Mouse (Mus musculus): ENCODE measurements around the gene Smarcd1. TPM values are rescaled to one million over a fixed set of nuclear protein-coding genes. Genes with fewer than 3 reads are reported as not detected.

Smarcd1 gene
- 89.7 and 90.1 TPM in 2 replicates for total RNA-seq (2014; rRNA removed)
- 93.6 and 107 TPM in 2 replicates for polyA plus RNA-seq (2015; fragmentation: Nextera tagmentation; extraction: Ambion mirVana)

DNA sequence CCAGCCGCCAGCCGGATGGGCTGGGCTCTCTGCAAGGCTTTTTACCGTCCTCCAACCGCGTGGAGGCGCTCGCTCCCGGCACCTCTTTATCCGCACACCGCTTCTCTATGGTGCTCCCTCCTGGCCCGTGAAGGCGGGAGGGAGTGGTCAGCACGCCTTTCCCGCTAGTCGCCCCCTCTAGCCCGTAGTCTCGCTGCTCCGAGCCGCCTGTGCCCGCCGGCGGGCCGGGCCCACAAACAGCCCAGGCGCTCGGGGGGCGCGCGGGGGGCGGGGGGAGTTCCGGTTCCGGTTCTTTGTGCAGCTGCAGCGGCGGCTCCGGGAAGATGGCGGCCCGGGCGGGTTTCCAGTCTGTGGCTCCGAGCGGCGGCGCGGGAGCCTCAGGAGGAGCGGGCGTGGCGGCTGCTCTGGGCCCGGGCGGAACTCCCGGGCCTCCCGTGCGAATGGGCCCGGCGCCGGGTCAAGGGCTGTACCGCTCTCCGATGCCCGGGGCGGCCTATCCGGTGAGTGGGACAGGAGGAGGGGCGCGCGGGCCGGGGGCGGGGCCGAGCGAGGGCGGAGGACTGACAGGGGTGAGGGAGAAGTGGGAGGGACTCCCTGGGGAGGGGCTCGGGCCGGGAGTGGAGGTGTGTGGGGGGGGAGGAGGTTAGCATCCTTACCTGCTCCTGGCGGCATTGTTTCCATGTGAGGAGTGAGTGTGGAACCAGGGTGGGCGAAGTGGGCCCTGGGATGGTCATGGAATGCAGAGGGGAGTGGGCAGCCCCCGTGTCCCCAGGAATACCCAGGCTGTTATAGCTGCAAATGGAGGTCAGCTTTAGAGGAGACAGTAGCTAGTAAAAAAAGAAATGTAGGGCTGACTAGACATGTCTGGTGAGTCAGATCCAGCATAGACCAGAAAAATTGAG lies at the start of gene Smarcd1:
Gene Smarcd1, plus strand, starts transcription at position 131 of the 902 bp plus-strand sequence.
- peak; percentile 98 for DNase-seq
- Histone ChIP-seq H3K27ac (ENCODE audit: low read depth, low read length) (peak within 1 kb of the TSS; percentile 98), H3K36me3 (ENCODE audit: insufficient read depth) (peaks cover 46% of the 10 kb centered on the region), H3K4me3 (ENCODE audit: low read depth, low read length) (peak within 1 kb of the TSS; percentile 97), H3K9me3 (ENCODE audit: low read length) (no peaks in the 10 kb centered on the region), H3K4me1 (ENCODE audit: insufficient read depth) (peaks cover 20% of the 10 kb centered on the region), H3K9ac (peak within 1 kb of the TSS; percentile 97), H3K4me2 (ENCODE audit: low read depth) (peak within 1 kb of the TSS; percentile 83), H3K27me3 (ENCODE audit: insufficient read depth, low read length) (no peaks in the 10 kb centered on the region)
- ATAC-seq: peak; percentile 97
- peak; percentile 90 for TF ChIP-seq CTCF (IDR thresholded peaks at IDR 0.05; ENCODE audit: low read depth)
- under 1% methylated on average over 65 of the region's 71 CpGs for WGBS

DNA sequence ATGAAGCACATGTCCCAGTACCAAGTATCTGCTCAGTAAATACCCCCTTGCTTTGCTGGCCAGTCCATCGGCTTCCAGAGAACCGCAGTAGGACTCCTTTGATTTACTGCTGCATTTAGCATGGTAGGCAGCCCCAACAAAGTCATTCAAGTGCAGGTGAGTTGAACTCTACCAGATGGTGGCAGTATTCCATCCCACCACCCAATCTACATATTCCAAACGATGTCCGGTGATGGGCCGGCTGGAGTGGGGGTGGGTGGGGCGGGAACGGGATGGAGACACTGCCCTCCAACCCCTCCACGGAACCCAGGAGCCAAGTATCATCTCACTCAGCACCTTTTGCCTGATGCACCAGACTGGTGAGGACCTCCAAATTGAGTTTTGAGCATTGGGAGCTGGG lies 48.6 kb upstream of the Smarcd1 start:
- ATAC-seq: no peak
- TF ChIP-seq CTCF (IDR thresholded peaks at IDR 0.05; ENCODE audit: low read depth): peak; percentile 46
- 9% methylated on average over 8 of the region's 8 CpGs for WGBS

DNA sequence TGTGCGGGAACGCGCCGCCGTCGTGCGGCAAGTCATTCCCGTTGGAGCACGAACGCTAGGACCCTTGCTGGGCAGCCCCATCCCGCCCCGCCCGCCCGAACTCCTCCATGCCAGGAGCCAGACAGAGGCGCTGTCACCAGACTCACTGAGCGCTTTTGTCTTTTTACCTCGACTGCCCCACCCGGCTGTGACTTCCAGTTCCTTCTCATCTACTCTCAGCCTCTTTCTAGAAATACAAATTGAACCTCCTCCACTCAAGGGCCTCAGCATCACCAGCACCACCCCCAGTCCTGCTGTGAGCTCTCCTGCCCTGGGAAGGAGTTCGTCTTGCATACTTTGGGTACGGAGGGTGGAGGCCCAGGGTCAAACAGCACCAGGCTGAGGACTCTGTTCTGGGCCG lies 48.1 kb upstream of the Smarcd1 start:
- 7% methylated on average over 21 of the region's 21 CpGs for WGBS
- no peak for TF ChIP-seq CTCF (IDR thresholded peaks at IDR 0.05; ENCODE audit: low read depth)
- H3K27me3 ChIP-seq (ENCODE audit: insufficient read depth, low read length): 0 out of 2 replicates have a peak, but pooled peaks cover 9% of the 10 kb centered on the region
- peaks cover 3% of the 10 kb centered on the region; the same call in 1 of the 2 replicates for H3K4me1 ChIP-seq (ENCODE audit: insufficient read depth)
- H3K4me3 ChIP-seq (ENCODE audit: low read depth, low read length): peak overlapping the region; percentile 21
- H3K36me3 ChIP-seq (ENCODE audit: insufficient read depth): no peaks in the 10 kb centered on the region
- H3K27ac ChIP-seq (ENCODE audit: low read depth, low read length): no peak overlapping the region
- peak overlapping the region; percentile 37; the same call in 1 of the 2 replicates for H3K4me2 ChIP-seq (ENCODE audit: low read depth)
- ATAC-seq (no peak), DNase-seq (no peak)
- no peaks in the 10 kb centered on the region for H3K9me3 ChIP-seq (ENCODE audit: low read length)
- no peak overlapping the region; the same call in 1 of the 2 replicates for H3K9ac ChIP-seq

More for the DNA sequence above, 48.6 kb upstream of the Smarcd1 start:
- H3K4me1 ChIP-seq (ENCODE audit: insufficient read depth): peaks cover 6% of the 10 kb centered on the region; the same call in 1 of the 2 replicates
- no peaks in the 10 kb centered on the region for H3K36me3 ChIP-seq (ENCODE audit: insufficient read depth)
- no peak overlapping the region for H3K27ac ChIP-seq (ENCODE audit: low read depth, low read length)
- peak overlapping the region; percentile 21 for H3K4me3 ChIP-seq (ENCODE audit: low read depth, low read length)
- no peak overlapping the region for H3K9ac ChIP-seq
- no peak for DNase-seq
- H3K27me3 ChIP-seq (ENCODE audit: insufficient read depth, low read length): 0 out of 2 replicates have a peak, but pooled peaks cover 9% of the 10 kb centered on the region
- peak overlapping the region; percentile 37; the same call in 1 of the 2 replicates for H3K4me2 ChIP-seq (ENCODE audit: low read depth)
- H3K9me3 ChIP-seq (ENCODE audit: low read length): no peaks in the 10 kb centered on the region

DNA sequence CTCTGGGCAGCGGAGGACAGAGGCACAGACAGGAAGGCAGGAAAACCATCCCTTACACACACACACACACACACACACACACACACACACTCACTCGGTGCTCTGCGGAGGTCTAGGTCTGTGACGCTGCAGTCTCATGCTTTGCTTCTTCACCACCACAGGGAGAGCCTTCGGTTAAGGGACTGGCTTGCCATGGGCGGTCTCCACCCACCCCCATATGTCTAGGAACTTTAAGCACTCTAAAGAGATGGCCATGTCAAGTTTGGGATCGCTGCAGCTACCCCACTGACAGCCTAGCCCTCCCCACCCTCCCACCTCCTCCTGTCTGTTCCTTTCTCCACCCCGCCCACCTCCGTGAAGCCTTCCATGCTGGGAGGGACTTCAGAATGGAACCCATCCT lies 46.0 kb upstream of the Smarcd1 start:
- no peaks in the 10 kb centered on the region for H3K9me3 ChIP-seq (ENCODE audit: low read length)
- H3K27ac ChIP-seq (ENCODE audit: low read depth, low read length): no peak overlapping the region
- ATAC-seq (no peak), DNase-seq (no peak)
- H3K4me1 ChIP-seq (ENCODE audit: insufficient read depth): peaks cover 1% of the 10 kb centered on the region; the same call in 1 of the 2 replicates
- 57% methylated on average over 9 of the region's 9 CpGs for WGBS
- no peak overlapping the region for H3K4me2 ChIP-seq (ENCODE audit: low read depth)
- H3K4me3 ChIP-seq (ENCODE audit: low read depth, low read length): no peak overlapping the region
- H3K36me3 ChIP-seq (ENCODE audit: insufficient read depth): no peaks in the 10 kb centered on the region
- 0 out of 2 replicates have a peak, but pooled peaks cover 9% of the 10 kb centered on the region for H3K27me3 ChIP-seq (ENCODE audit: insufficient read depth, low read length)
- H3K9ac ChIP-seq: no peak overlapping the region
- TF ChIP-seq CTCF (IDR thresholded peaks at IDR 0.05; ENCODE audit: low read depth): no peak

DNA sequence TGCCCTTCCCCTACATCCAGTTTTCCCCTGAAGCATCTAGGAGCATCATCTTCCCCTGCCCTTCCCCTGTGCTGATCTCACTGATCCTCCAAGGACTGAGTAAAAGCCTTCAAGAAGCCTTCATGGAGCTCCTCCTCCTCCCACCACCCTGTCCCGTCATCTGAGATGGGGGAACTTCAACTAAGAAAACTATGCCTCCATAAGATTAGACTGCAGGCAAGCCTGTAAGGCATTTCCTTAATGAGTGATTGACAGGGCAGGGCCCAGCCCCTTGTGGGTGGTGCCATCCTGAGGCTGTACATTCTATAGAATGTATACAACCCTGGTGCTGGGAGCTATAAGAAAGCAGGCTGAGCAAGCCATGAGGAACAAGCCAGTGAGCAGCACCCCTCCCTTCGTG lies 43.5 kb upstream of the Smarcd1 start:
- no peak for DNase-seq
- Histone ChIP-seq H3K9ac (no peak overlapping the region), H3K27me3 (ENCODE audit: insufficient read depth, low read length) (0 out of 2 replicates have a peak, but pooled peaks cover 9% of the 10 kb centered on the region), H3K4me2 (ENCODE audit: low read depth) (no peak overlapping the region), H3K36me3 (ENCODE audit: insufficient read depth) (no peaks in the 10 kb centered on the region), H3K9me3 (ENCODE audit: low read length) (no peaks in the 10 kb centered on the region), H3K27ac (ENCODE audit: low read depth, low read length) (no peak overlapping the region), H3K4me3 (ENCODE audit: low read depth, low read length) (no peak overlapping the region), H3K4me1 (ENCODE audit: insufficient read depth) (no peaks in the 10 kb centered on the region)
- WGBS: 55% methylated on average over 2 of the region's 2 CpGs
- ATAC-seq: no peak
- TF ChIP-seq CTCF (IDR thresholded peaks at IDR 0.05; ENCODE audit: low read depth): no peak

DNA sequence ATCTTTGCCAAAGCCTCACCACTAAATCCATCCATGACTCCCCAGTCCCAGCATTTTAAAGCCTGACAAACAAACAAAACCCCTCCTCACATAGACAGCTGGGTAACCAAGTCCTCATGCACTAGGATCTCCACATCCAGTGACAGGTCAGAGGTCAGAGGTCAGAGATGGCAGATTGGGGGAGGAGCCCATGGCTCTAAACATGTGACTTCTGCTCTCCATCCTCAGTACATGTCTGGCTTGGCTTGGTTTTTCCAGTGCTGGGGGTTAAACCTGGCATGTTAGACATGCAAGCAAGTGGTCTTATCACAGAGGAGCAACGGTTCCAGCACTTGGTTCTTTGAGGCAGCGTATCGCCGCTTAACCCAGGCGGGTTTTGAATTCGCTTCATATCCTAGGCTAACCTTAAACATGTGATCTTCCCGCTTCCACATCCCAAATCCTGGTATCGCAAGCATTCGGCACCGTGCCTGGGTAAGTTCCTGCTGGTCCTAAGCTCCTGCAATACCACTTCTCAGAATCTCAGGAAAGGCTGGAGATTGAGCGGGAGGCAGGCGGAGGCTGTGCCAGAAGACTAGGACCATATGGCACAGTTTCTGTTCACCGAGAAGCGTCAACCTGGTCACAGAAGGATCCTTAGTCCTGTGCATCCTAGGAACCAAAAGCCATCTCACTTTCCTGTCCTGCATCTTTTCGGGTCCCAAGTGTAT lies 40.7 kb upstream of the Smarcd1 start:
- no peaks in the 10 kb centered on the region for H3K36me3 ChIP-seq (ENCODE audit: insufficient read depth)
- H3K4me2 ChIP-seq (ENCODE audit: low read depth): no peak overlapping the region
- H3K4me1 ChIP-seq (ENCODE audit: insufficient read depth): peaks cover 7% of the 10 kb centered on the region; the same call in 1 of the 2 replicates
- no peaks in the 10 kb centered on the region for H3K9me3 ChIP-seq (ENCODE audit: low read length)
- ATAC-seq: no peak
- H3K9ac ChIP-seq: no peak overlapping the region
- WGBS: 72% methylated on average over 15 of the region's 15 CpGs
- H3K27ac ChIP-seq (ENCODE audit: low read depth, low read length): no peak overlapping the region
- H3K4me3 ChIP-seq (ENCODE audit: low read depth, low read length): no peak overlapping the region
- 0 out of 2 replicates have a peak, but pooled peaks cover 3% of the 10 kb centered on the region for H3K27me3 ChIP-seq (ENCODE audit: insufficient read depth, low read length)
- no peak for DNase-seq
- no peak for TF ChIP-seq CTCF (IDR thresholded peaks at IDR 0.05; ENCODE audit: low read depth)
